Mouse (Mus musculus) adrenal gland, postnatal 14 days (tissue): ENCODE measurements around the gene Zic4. TPM values are rescaled to one million over a fixed set of nuclear protein-coding genes. Genes with fewer than 3 reads are reported as not detected.

Experiments
- DNase-seq: peaks from one replicate; pipeline ENCODE4 v3.0.0; 2021; ENCODE audit warnings: mixed read lengths
- total RNA-seq: library from RNA; stranded (reverse); gene quantifications from 2 replicates; pipeline ENCODE4 v1.2.3, GENCODE M21; 2021

The Zic4 gene
- total RNA-seq, 1 experiment from 2014 or later, result not detected

DNA sequence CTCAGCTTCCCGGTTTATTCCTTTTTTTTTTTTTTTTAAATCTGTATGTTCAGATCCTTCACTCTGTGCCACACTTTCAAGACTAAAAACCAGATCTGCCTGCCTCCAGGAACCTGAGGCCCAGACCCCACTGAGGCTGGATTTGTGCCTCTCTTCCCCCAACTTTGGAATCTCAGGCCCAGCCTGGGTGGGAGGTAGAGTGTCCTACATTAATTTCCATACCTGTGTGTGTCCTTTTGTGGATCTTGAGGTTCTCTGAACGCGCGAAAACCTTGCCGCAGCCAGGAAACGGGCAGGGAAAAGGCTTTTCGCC lies 1.6 kb downstream of the Zic4 start:
- no peak for DNase-seq

GRCm38 (mm10) chr9:91364127-91364970 lies 2.1 kb downstream of the Zic4 start:
- no peak for DNase-seq

DNA sequence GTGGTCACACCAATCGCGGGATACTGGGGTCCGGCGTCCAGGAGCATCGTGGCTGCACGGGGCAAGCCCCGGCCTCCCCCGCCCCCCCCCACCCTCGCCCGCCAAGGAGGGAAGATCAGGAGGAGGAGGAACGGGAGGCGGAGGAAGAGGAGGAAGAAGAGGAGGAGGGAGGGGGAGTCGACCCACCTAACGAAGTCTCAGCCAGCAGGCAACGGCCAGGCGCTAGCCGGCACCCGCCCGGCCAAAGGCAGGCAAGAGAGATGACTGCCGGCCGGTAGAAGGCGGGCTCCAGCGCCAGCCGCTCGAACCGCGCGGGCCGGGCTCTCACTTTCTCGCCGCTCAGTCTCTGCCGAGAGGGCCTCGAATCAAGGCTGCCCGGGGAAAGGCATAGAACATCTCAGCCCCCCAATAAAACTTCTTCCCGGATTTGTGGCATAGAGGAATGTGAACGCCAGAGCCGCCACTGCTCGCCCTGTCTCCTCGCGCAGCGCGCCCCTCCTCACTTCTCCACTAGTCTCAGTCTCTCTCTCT lies 2.8 kb downstream of the Zic4 start:
- DNase-seq, result no peak

DNA sequence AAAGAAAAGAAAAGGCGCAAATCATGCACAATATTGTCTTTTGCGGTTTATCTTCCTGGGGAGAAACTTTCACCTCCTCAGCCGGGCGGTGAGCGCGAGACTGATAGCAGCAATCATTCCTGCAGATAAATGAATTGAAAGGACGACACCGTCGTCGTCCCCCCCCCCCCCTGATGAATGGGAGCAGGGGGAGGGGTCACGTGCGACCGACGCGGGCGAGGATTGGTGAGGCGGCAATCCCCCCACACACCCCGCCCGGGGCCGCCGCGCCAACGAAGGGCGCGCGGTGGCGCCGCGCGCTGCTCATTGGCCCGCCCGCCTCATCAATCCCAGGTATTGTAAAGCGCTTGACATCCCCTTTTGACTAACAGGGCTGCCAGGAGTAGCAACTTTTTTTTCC lies 3.5 kb downstream of the Zic4 start, which contains the start of gene Zic1:
Gene Zic1 (minus strand): TSS at position 147 of the 400 bp plus-strand sequence.
- peak; percentile 22 for DNase-seq

DNA sequence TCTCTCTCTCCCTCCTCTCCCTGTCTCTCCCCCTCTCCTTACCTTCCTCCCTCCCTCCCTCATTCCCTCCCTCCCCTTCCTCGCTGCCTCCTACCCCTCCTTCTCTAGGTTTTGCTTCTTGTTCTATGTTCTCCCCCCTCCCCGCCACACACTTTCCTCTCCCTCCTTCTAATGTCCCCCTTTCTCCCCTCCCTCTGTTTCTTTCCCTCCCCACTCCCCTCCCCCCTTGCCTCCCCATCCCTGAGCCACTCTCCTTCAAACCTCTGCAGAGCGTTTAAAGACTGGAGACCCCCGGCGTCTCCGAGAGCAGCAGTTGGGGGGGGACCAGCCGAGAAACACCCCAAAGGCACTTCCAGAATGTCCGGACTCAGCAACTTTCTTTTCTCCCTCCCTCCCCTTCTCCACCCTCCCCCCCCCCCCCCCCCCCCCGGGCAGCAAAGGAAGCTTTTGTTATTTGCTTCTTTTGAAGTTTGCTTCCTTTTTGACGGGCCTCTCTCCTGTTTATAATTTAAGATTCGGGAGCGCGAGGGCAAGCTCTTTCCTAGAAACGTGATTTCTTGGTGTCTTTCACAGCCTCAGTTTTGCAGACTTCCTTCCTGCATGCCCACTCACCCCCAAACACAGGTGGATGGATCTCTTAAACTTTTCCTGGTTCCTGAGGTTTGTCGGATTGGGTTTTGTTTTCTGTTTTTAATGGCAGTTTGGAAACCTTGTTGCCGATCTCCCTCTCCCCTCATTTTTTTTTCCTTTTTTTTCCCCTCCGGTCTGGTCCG lies 4.2 kb downstream of the Zic4 start:
- no peak for DNase-seq

- DNase-seq, result no peak
Observed at GRCm38 (mm10) chr9:91366999-91367811, 5.0 kb downstream of the Zic4 start.

DNA sequence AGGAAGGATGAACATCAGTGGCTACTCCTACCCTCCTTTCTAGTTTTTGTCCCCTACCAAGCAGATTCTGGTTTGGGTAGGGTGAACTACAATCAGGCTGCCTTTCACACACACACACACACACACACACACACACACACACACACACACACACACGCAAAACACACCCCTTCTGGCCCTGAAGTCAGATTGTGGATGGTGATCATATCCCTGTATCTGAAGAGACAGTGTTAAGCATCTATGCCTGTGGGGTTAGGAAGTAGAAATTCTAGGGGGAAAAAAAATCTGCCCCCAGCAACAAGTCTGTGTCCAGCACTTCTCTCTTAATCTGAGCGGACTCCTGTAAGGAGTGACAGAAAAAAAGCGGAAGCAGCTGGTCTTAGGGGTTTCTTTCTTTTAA lies 5.9 kb downstream of the Zic4 start:
- no peak for DNase-seq

- DNase-seq, result no peak
Observed at GRCm38 (mm10) chr9:91368946-91369292, 6.7 kb downstream of the Zic4 start.

DNA sequence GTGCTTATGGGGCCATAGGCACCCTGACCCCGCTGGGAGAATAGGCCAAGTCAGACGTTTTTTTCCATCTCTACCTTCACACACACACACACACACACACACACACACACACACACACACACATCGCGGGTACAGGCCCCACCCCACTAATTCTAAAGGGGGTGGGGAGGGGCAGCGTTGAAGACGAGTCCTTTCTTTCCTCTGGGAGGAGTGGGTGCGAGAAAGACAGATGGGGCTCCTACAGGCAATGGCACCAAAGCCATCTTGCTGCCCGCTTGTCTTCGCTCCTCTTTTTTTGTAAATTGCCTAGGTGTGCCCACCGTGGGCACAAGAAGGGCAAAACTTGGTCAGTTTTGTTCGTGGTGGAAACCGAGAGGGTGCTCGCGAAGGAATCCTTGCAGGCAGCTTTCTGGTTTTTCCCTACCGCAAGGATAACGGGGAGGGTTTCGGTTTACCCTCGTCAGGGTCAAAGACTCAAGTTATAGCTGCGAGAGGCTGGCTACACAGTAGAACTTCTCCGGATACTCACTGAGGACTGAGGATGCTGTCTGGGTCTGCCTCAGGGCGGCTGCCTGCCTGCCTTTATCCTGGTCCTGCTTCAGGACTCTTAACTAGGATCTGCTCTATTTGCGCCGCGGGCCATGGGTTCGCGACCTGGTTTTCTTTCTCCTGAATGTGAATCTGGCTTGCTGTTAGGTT lies 7.2 kb downstream of the Zic4 start:
- no peak for DNase-seq

DNA sequence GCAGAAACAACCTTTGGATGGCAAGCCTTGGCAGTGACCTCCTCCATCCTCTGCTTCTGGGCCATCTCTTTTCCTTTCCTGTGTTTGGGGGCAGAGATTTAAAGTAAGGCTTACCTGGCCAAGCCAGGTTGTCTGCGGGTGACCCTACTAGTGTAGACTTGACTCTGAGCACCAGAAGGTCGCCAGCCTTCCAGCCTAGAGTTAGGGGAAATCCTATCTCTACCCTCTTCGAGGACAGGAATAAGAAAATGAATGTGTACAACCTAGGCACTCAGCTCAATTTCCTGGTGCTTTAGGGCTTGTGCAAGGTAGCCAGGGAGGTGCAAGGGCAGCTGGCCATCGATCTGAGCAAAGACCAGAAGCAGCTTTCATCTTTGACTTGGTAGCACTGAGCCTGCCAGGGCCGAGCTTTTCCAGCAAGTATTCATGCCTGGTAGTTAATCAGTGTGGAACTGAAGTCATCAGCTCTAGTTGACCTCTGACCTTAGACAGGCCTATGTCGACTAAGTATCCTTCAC lies 8.0 kb downstream of the Zic4 start:
- DNase-seq, result no peak

GRCm38 (mm10) chr9:91371011-91371410 lies 8.8 kb downstream of the Zic4 start:
- DNase-seq, result no peak

DNA sequence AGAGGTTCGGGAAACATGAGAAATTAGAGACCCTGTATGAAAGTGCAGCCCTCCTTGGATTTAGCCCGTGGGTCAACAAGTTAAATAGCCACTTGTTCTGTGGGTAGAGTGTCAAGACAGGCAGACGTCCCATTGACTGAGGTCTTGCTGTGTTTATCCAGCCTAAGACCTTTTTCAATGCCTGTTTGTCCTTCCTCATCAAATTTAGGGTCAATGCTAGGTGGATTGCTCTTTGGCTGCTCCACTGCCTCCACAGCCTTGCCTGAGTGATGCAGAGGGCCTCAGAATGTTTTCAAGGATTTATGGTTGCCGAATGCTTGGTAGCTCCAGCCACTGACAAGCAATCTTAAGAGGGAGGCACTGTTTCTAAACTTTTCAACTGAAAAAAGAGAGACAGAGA lies 9.4 kb downstream of the Zic4 start:
- DNase-seq, result no peak

DNA sequence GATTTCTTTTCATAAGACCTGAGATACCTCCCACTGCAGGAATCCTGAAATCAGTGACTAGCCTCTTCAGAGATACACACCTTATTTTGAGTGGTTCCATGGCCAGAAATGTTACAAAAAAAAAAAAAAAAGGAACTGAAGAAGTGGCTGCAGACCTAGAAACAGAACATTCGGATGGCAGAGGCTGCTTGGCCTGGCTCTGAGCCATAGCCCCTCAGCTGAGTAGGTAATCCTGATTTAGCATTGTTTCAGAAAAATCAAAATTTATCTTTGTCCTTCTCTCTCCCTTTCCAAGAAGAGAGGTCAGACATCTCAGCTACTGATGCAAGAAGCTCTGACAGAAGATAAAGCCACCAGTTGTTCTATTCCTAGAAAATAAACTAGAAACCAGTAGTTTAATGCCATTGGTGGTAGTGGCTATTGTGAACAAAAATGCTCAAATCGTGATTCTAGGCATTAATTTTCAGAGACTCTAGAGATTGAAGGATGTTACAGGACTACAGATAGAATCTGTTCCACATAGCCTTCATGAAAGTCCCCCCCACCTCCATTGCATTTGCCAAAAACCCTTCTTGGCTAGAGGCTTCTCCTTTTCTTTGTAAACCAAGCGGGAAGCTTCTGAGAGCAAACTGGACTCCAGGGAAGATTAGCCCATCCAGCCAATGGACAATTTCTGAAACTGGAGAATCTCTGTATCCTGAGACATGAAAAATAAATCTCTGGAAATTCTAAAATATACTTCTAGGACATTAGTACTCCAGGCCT lies 11.8 kb downstream of the Zic4 start:
- no peak for DNase-seq

GRCm38 (mm10) chr9:91374665-91375064 lies 12.5 kb downstream of the Zic4 start:
- no peak for DNase-seq

- DNase-seq, result no peak
Observed at GRCm38 (mm10) chr9:91377036-91377872, 15.0 kb downstream of the Zic4 start.

DNA sequence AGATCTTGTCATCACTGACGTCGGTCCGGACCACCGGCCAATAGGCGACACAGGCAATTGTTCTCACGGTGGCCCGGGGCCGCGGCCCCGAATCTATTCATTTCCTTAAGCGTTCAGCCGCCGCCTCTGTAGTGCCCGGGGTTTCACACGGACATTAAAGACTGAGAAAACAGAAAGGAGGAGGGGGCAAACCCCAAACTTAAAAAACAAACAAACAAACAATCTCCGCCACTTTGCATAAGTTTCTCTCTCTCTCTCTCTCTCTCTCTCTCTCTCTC lies 15.6 kb downstream of the Zic4 start:
- no peak for DNase-seq

GRCm38 (mm10) chr9:91378411-91379299 lies 16.4 kb downstream of the Zic4 start:
- DNase-seq, result no peak

DNA sequence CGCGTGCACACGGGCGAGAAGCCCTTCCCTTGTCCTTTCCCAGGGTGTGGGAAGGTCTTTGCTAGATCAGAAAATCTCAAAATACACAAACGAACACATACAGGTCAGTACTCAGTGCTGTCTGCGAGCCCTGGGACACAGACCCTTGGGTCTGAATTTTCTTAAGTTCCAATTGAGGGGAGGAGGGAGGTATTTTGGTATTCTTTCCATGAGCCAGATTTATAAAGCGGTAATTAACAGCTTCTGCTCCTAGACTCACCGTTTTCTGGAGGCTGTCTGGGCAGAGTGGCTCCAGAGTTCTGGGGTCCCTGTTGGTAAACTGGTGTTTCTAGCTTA lies 17.1 kb downstream of the Zic4 start:
- no peak for DNase-seq

- no peak for DNase-seq
Observed at GRCm38 (mm10) chr9:91379781-91380457, 17.7 kb downstream of the Zic4 start.
